Mouse (Mus musculus): ENCODE data around the gene Pde7b. TPM values are rescaled to one million over a fixed set of nuclear protein-coding genes. Genes with fewer than 3 reads are reported as not detected.

Pde7b gene
- total RNA-seq, 2 experiments from 2014 or later: 53.7 to 59.7 TPM

GRCm38 (mm10) chr10:20472007-20472406, 252.9 kb downstream of the Pde7b start:
- intact Hi-C loops (cut with DNase I): loop anchor here (5.0 kb wide), 1 partner anchor 45 kb away; no protein-coding TSS in a partner anchor
- no peak for DNase-seq (ENCODE audit: low spot score)

- no peak for DNase-seq (ENCODE audit: low spot score)
- intact Hi-C loops (cut with DNase I): no loop called here
These were observed 260.2 kb downstream of the Pde7b start for GRCm38 (mm10) chr10:20464631-20465030.

GRCm38 (mm10) chr10:20463941-20464340, 260.9 kb downstream of the Pde7b start:
- intact Hi-C loops (cut with DNase I): no loop called here
- DNase-seq (ENCODE audit: low spot score): no peak

- intact Hi-C loops (cut with DNase I): no loop called here
- no peak for DNase-seq (ENCODE audit: low spot score)
These were observed 262.3 kb downstream of the Pde7b start for GRCm38 (mm10) chr10:20462596-20462995.

- no peak for DNase-seq (ENCODE audit: low spot score)
- intact Hi-C loops (cut with DNase I): no loop called here
These were observed 265.1 kb downstream of the Pde7b start for GRCm38 (mm10) chr10:20459657-20460350.

- no peak for DNase-seq (ENCODE audit: low spot score)
- intact Hi-C loops (cut with DNase I): no loop called here
These were observed 265.7 kb downstream of the Pde7b start for GRCm38 (mm10) chr10:20459160-20459559.

GRCm38 (mm10) chr10:20454387-20455065, 270.4 kb downstream of the Pde7b start:
- intact Hi-C loops (cut with DNase I): no loop called here
- no peak for DNase-seq (ENCODE audit: low spot score)

- intact Hi-C loops (cut with DNase I): no loop called here
These were observed 287.4 kb downstream of the Pde7b start for GRCm38 (mm10) chr10:20437428-20437827.

GRCm38 (mm10) chr10:20437021-20437420, 287.9 kb downstream of the Pde7b start:
- no peak for DNase-seq (ENCODE audit: low spot score)
- intact Hi-C loops (cut with DNase I): no loop called here

More at GRCm38 (mm10) chr10:20437428-20437827, 287.4 kb downstream of the Pde7b start:
- no peak for DNase-seq (ENCODE audit: low spot score)

GRCm38 (mm10) chr10:20435913-20436312, 289.0 kb downstream of the Pde7b start:
- DNase-seq (ENCODE audit: low spot score): no peak
- intact Hi-C loops (cut with DNase I): no loop called here

- intact Hi-C loops (cut with DNase I): no loop called here
- peak; percentile 16 for DNase-seq (ENCODE audit: low spot score)
These were observed 293.5 kb downstream of the Pde7b start for GRCm38 (mm10) chr10:20431336-20431735.

GRCm38 (mm10) chr10:20421299-20421883, 303.5 kb downstream of the Pde7b start:
- intact Hi-C loops (cut with DNase I): no loop called here
- DNase-seq (ENCODE audit: low spot score): no peak

GRCm38 (mm10) chr10:20420296-20420695, 304.6 kb downstream of the Pde7b start:
- intact Hi-C loops (cut with DNase I): no loop called here
- no peak for DNase-seq (ENCODE audit: low spot score)

- DNase-seq (ENCODE audit: low spot score): no peak
- intact Hi-C loops (cut with DNase I): no loop called here
These were observed 306.0 kb downstream of the Pde7b start for GRCm38 (mm10) chr10:20418856-20419219.

- peak; percentile 14 for DNase-seq (ENCODE audit: low spot score)
These were observed 306.5 kb downstream of the Pde7b start for GRCm38 (mm10) chr10:20418202-20418855.

GRCm38 (mm10) chr10:20409181-20409580, 315.7 kb downstream of the Pde7b start:
- intact Hi-C loops (cut with DNase I): loop anchor here (2.0 to 5.0 kb wide), 4 partner anchors 78 to 313 kb away; no protein-coding TSS in a partner anchor
- peak; percentile 35 for DNase-seq (ENCODE audit: low spot score)

More at GRCm38 (mm10) chr10:20418202-20418855, 306.5 kb downstream of the Pde7b start:
- intact Hi-C loops (cut with DNase I): no loop called here

GRCm38 (mm10) chr10:20408336-20408735, 316.5 kb downstream of the Pde7b start:
- DNase-seq (ENCODE audit: low spot score): no peak
- intact Hi-C loops (cut with DNase I): loop anchor here (2.0 to 5.0 kb wide), 4 partner anchors 79 to 314 kb away; no protein-coding TSS in a partner anchor

GRCm38 (mm10) chr10:20405471-20405870, 319.4 kb downstream of the Pde7b start:
- intact Hi-C loops (cut with DNase I): loop anchor here (1.0 to 5.0 kb wide), 5 partner anchors 82 to 543 kb away; no protein-coding TSS in a partner anchor
- no peak for DNase-seq (ENCODE audit: low spot score)

GRCm38 (mm10) chr10:20402941-20403340, 321.9 kb downstream of the Pde7b start:
- intact Hi-C loops (cut with DNase I): no loop called here

GRCm38 (mm10) chr10:20400406-20400805, 324.5 kb downstream of the Pde7b start:
- intact Hi-C loops (cut with DNase I): no loop called here
- no peak for DNase-seq (ENCODE audit: low spot score)

More at GRCm38 (mm10) chr10:20402941-20403340, 321.9 kb downstream of the Pde7b start:
- DNase-seq (ENCODE audit: low spot score): no peak

Data from heart, postnatal 25 days (tissue).